Mouse (Mus musculus): ENCODE measurements at regions not wholly inside any gene's neighbourhood (a gene's known extent, or its start where the extent isn't known, plus 50 kb on each side); places are given as distances from the start of the nearest gene placed in this dataset.
A peak's percentile ranks its signal among the peaks of the same experiment; 100 is the strongest.

DNA sequence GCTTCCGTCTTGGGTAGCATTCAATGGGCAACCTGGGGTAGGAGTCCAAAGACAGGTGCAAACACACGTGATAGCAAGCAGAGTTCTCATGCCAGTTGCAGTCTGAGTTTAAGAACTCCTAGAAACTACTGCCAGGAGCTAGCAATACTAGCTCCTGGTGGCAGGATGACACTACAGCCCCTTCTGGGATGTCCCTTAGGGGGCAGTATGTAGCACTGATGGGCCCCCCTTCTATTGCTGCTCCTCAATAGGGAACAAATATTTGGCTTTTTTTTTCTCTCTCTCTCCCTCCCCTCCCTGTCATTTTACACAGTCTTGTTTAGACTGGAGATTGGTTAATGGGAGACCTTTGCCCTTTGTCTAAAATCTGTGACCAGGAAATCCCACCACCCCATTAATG lies 282.2 kb downstream of the Maf start:
- DNase-seq: no peak

GRCm38 (mm10) chr8:115423682-115424081 lies 283.9 kb downstream of the Maf start:
- DNase-seq: no peak

GRCm38 (mm10) chr8:115423056-115423455 lies 284.5 kb downstream of the Maf start:
- DNase-seq: no peak

- DNase-seq: no peak
Observed at GRCm38 (mm10) chr8:115420536-115420935, 287.1 kb downstream of the Maf start.

DNA sequence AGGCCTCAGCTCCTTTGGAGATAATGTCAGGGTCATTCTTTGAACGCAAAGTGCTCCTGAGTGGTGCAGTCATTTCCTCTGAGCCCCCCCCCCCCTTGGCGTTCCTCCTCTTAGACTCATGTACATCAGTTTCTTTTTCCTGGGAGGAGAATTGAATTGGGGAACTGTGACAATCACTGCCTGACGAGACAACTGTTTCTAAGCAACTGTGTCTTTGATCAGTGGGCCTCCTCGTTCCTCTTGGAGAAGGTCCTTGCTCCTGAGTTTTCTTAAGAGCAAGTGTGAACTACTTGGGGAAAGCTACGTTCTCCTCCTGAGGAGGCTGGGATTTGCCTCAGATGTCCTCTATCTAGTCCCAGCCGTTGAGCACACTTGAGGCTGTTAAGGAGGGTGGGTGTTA lies 287.5 kb downstream of the Maf start:
- no peak for DNase-seq

- DNase-seq: no peak
Observed at GRCm38 (mm10) chr8:115418056-115418455, 289.5 kb downstream of the Maf start.

- no peak for DNase-seq
Observed at GRCm38 (mm10) chr8:115414061-115414473, 293.5 kb downstream of the Maf start.

GRCm38 (mm10) chr8:115411756-115412155 lies 295.8 kb downstream of the Maf start:
- no peak for DNase-seq

- no peak for DNase-seq
Observed at GRCm38 (mm10) chr8:115411061-115411460, 296.5 kb downstream of the Maf start.

GRCm38 (mm10) chr8:115410191-115410590 lies 297.4 kb downstream of the Maf start:
- DNase-seq: no peak

GRCm38 (mm10) chr8:115407535-115407934 lies 300.1 kb downstream of the Maf start:
- DNase-seq: no peak

DNA sequence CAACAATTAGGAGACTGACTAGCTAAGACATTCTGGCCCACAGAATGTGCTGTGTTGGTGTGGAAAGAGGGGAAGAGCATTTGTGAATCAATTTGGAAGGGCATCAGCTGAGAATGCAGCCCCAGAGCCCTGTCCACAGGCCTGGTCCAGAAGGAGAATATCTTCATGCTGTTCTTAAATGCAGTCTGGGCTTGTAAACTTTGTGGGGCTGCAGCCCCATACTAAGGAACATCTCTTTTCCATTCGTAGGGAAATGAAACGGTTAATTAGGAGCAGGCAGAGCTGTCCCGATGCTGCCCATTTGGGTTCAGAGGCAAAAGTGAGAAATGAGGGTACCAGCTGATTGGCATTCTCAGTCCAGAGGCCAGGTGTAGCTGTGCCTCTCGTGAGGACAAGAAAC lies 304.0 kb downstream of the Maf start:
- DNase-seq: no peak

GRCm38 (mm10) chr8:115402471-115403197 lies 305.0 kb downstream of the Maf start:
- peak; percentile 35 for DNase-seq
